Mouse (Mus musculus) ES-E14 (cell line): ENCODE measurements around the gene Prpf40b.

ENCODE experiments used
- CHD2 ChIP-seq: IDR thresholded peaks from 2 replicates; pipeline ENCODE4 v1.6.1; 2014; ENCODE audit warnings: mild to moderate bottlenecking, low read depth, low read length, inconsistent platforms
- HCFC1 ChIP-seq: IDR thresholded peaks from 2 replicates; pipeline ENCODE4 v1.6.1; 2012; ENCODE audit warnings: low read length, inconsistent platforms, borderline replicate concordance; ENCODE audit not compliant: insufficient read depth
- MAFK ChIP-seq: IDR thresholded peaks from 2 replicates; pipeline ENCODE4 v1.6.1; 2014; ENCODE audit warnings: mild to moderate bottlenecking, low read depth, low read length, inconsistent platforms; ENCODE audit not compliant: insufficient read depth
- ZC3H11A ChIP-seq: IDR thresholded peaks from 2 replicates; pipeline ENCODE4 v1.6.1; 2012; ENCODE audit warnings: low read depth, mild to moderate bottlenecking, inconsistent platforms, low read length, borderline replicate concordance
- ZNF384 ChIP-seq: IDR thresholded peaks from 2 replicates; pipeline ENCODE4 v1.6.1; 2012; ENCODE audit warnings: low read depth, low read length, inconsistent platforms

- TF ChIP-seq HCFC1 (no peak), ZC3H11A (no peak), MAFK (no peak), CHD2 (no peak), ZNF384 (no peak)
Measured at GRCm38 (mm10) chr15:99314891-99315290, 20.0 kb downstream of the Prpf40b start.
